Mouse (Mus musculus): ENCODE measurements around the gene Cdca4. TPM values are rescaled to one million over a fixed set of nuclear protein-coding genes. Genes with fewer than 3 reads are reported as not detected.

Cdca4 gene
- polyA plus RNA-seq, 1 experiment from 2014 or later: 46.9 TPM

DNA sequence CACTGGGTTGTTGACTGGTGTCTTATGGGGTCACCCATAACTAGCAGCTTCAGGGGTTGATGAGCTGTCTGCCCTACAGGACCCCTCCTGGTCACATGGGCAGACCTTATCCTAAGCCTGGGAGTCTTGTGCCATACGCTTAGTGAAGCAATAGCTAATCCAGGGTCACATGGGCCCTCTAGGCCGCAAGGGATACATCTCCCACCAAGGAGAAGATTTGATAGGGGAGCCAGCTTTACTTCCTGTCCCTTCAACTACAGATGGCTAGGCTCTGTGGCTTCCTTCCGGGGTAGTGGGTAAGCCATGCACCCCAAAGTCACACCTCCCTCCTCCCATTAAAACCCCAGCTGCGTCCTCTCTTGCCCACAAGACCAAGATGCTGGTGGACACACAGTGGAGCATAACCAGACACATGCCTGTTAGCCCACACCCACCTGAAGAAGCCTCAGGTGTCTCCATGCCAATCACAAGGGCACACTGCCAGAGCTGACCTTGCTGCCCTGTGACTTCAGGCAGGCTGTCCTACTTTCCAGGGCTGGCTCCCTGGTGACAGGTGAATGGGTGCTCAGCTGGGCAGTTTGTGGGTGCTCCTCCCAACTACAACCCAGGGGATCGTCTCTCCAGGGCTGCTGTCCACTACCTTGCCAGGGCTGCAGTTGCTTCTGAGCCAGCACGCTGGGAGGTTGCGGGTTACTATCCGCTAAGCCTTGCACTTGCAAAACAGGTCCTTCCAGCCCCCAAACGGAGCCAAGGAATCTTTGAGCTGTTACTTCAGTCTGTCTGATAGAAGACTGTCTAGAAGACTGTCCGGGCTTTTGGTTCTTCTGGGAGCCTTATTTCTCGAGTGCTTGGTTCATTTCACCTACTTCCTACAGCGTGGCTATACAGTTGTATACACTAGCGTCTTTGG is 39.2 kb upstream of the Cdca4 start, which contains the start of gene Gpr132:
Gene Gpr132 (minus strand): TSS at position 51 of the 910 bp plus-strand sequence.
- 69% methylated on average over 13 of the region's 13 CpGs for WGBS
- Histone ChIP-seq H3K9ac (no peak within 1 kb of the TSS), H3K36me3 (no peaks in the 10 kb centered on the region), H3K27me3 (peaks cover 18% of the 10 kb centered on the region), H3K9me3 (no peaks in the 10 kb centered on the region), H3K4me2 (no peak within 1 kb of the TSS), H3K27ac (replicated peaks) (no peak within 1 kb of the TSS), H3K4me1 (replicated peaks) (peaks cover 6% of the 10 kb centered on the region), H3K4me3 (no peak within 1 kb of the TSS)
- no peak for ATAC-seq (ENCODE audit: low read depth)

DNA sequence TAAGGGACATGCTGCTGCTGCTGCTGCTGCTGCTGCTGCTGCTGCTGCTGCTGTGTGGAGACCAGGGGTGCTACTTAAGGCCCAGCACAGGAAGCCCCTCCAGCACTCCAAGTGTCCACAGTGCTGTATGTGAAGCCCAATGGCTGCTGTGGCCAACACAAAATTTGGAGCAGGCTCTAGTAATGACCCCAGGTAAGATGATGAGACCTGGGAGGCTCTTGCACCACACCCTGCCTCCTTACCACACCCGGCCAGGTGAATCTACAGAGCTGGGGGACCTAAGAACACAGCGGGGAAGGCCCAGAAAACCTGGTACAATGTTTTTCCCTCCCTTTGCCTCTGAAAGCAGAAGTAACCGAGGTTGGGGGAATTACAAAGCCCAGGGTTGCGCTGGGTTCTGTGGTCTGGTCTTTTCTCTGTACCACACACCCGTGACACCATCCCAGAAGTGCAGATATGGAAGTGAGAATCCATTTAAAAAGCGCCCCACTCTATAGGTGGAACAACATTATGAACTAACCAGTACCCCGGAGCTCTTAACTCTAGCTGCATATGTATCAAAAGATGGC is 38.0 kb upstream of the Cdca4 start:
- Histone ChIP-seq H3K9ac (no peak overlapping the region), H3K4me1 (replicated peaks) (peaks cover 6% of the 10 kb centered on the region), H3K36me3 (no peaks in the 10 kb centered on the region), H3K27me3 (peaks cover 8% of the 10 kb centered on the region), H3K4me3 (no peak overlapping the region), H3K27ac (replicated peaks) (no peak overlapping the region), H3K4me2 (no peak overlapping the region), H3K9me3 (no peaks in the 10 kb centered on the region)
- no peak for ATAC-seq (ENCODE audit: low read depth)
- 83% methylated on average over 7 of the region's 7 CpGs for WGBS

DNA sequence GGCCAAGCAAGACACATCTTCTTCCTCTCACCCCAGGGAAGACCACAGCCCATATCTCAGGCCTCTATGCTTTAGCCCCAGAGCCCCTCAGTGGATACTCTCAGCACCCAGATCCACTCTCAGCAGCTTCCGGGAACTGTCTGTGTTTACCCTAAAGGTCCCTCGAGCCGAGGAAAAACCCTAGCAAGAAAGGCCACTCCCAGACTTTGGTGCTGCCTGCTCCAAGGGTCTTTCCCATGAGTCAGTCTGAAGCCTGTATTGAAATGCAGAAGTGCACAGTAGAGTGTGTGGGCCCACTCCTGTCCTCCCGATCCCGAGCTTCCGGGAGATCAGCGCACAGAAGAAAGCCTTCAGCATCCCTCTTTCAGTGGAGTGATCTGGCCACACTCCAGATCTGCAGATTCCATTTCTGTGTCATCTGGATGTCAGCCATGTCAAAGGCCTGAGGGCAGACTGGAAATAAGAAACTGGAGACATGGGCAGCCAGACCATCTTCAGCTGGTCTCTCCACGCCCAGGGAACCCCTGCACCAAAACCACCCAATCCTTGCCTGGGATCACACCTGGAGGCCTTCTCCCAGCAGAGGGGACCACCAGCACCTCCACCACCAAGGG is 37.4 kb upstream of the Cdca4 start:
- no peaks in the 10 kb centered on the region for H3K9me3 ChIP-seq
- peaks cover 6% of the 10 kb centered on the region for H3K4me1 ChIP-seq (replicated peaks)
- 80% methylated on average over 8 of the region's 8 CpGs for WGBS
- no peak overlapping the region for H3K4me3 ChIP-seq
- H3K4me2 ChIP-seq: no peak overlapping the region
- H3K27ac ChIP-seq (replicated peaks): no peak overlapping the region
- peaks cover 3% of the 10 kb centered on the region; the same call in 1 of the 2 replicates for H3K27me3 ChIP-seq
- no peak overlapping the region for H3K9ac ChIP-seq
- no peaks in the 10 kb centered on the region for H3K36me3 ChIP-seq
- no peak for ATAC-seq (ENCODE audit: low read depth)

DNA sequence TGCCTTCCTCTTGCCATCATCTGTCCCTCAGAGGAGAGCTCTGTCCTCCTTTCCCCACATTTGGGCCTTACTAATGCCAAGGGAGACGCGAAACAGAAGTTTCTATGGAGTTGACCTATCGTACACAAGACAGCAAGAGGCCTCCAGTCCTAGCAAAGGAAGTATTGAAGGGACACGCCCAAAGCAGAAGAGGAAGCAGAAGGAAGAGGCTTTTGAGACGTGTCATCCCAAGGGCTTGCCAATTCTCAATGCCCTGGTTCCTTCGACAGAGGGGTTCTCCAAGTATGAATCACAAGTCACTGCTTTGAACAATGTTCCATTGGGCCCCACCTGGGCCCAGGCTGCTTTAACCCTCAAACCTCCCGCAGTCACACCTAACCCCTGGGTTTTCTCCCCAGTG is 35.6 kb upstream of the Cdca4 start:
- Histone ChIP-seq H3K4me1 (replicated peaks) (peaks cover 4% of the 10 kb centered on the region), H3K27ac (replicated peaks) (no peak overlapping the region), H3K27me3 (no peaks in the 10 kb centered on the region; the same call in 1 of the 2 replicates), H3K4me3 (no peak overlapping the region), H3K4me2 (no peak overlapping the region), H3K9ac (no peak overlapping the region), H3K9me3 (no peaks in the 10 kb centered on the region), H3K36me3 (no peaks in the 10 kb centered on the region)
- no peak for ATAC-seq (ENCODE audit: low read depth)
- WGBS: 80% methylated on average over 7 of the region's 7 CpGs

DNA sequence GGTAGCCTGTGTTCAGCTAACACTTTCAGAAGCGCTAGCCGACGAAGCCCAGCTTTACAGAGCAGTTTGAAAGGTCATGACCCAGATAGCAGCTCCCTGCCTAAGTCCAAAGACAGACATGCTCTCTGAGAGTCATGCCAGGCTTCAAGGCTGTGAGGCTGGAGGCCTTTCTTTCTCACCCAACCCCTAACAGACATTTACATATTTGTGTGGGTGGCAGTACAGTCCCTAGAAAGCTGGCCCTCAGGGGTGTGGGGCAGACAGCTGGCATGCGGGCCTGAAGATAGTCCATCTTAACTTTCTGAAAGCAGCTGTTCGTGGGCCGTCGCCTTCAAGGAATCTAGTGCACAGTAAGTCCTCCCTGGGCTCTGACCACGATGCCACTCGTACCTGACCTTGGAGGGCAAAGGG is 32.7 kb upstream of the Cdca4 start:
- Histone ChIP-seq H3K9ac (no peak overlapping the region), H3K4me3 (no peak overlapping the region), H3K36me3 (no peaks in the 10 kb centered on the region), H3K27me3 (no peaks in the 10 kb centered on the region), H3K4me1 (replicated peaks) (no peaks in the 10 kb centered on the region), H3K27ac (replicated peaks) (no peak overlapping the region), H3K4me2 (no peak overlapping the region), H3K9me3 (no peaks in the 10 kb centered on the region)
- ATAC-seq (ENCODE audit: low read depth): no peak
- WGBS: 67% methylated on average over 9 of the region's 9 CpGs

DNA sequence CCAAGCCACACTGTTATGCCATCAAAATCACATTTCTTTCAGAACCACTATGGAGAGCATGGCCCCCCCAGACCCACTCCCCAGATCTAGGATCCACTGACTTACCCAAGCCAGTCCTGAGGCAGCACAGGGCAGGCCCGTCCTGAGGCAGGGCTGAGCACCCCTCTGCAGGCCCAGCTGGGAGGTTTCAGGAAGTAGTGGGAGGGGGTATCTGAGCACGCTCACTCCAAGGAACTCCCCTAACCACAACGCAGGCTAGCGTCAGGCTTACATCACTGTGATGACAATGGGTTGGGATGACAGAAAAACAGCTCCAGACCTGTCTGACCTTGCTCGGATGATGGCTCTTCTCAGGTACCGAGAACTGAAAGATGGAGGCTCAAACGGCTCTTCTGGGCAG is 31.5 kb upstream of the Cdca4 start:
- H3K4me1 ChIP-seq (replicated peaks): no peaks in the 10 kb centered on the region
- no peaks in the 10 kb centered on the region for H3K9me3 ChIP-seq
- no peak overlapping the region for H3K4me2 ChIP-seq
- H3K4me3 ChIP-seq: no peak overlapping the region
- ATAC-seq (ENCODE audit: low read depth): no peak
- H3K9ac ChIP-seq: no peak overlapping the region
- WGBS: 74% methylated on average over 7 of the region's 7 CpGs
- no peak overlapping the region for H3K27ac ChIP-seq (replicated peaks)
- no peaks in the 10 kb centered on the region for H3K36me3 ChIP-seq
- no peaks in the 10 kb centered on the region for H3K27me3 ChIP-seq

DNA sequence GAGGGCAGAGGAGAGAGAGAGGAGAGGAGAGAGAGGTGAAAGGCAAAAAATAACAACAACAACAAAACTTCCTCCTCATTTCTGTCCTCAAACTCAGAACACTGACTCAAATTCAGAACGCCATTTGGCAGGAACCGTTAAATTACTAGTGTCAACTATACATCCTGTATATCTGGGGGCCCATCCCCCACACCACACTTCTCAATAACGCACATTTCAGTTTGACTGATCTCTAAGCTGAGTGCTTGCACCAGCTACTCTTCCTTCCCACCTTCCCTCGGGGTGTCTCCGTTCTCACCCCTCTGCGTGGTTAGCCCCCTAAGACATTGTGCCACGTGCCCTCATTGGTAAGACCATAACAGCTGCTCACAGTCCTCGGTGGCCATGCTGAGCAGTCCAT is 30.7 kb upstream of the Cdca4 start:
- no peak overlapping the region for H3K4me2 ChIP-seq
- no peaks in the 10 kb centered on the region for H3K9me3 ChIP-seq
- no peaks in the 10 kb centered on the region for H3K27me3 ChIP-seq
- no peak for ATAC-seq (ENCODE audit: low read depth)
- WGBS: 80% methylated on average over 8 of the region's 8 CpGs
- no peak overlapping the region for H3K9ac ChIP-seq
- H3K4me1 ChIP-seq (replicated peaks): no peaks in the 10 kb centered on the region
- no peak overlapping the region for H3K4me3 ChIP-seq
- no peak overlapping the region for H3K27ac ChIP-seq (replicated peaks)
- no peaks in the 10 kb centered on the region for H3K36me3 ChIP-seq

DNA sequence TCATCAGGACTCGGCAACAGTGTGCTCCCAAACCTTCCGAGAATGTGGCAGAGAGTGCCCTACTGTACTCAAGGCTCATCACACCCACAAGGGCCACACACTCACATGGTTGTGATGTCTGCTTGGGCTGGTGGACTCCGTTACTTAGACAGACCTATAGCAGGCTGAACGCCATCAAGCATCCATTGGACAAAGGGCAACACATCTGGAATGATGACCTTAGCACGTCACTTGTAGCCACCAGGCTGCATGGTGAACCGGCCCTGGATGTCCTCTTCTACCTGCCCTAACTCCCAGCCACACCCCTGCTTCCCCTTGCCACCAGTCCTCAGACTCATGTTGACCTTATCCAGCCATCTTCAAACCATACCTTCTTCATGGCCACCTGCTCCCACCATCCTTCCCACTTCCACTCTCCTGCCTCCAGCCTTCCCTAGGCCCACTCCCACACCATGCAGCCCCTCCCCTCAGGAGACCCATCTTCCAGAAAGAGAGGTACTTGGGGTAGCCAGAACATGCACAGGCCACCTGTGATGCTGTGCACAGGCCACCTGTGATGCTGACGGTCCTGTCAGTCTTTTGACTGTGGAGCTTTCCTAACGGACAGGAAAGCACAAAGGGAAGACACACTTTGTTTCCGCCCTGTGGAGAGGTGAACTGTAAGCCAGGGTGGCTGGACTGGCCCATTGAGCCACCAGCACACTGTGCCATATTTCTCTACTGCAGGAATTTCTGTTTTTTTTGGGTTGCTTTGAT is 29.5 kb upstream of the Cdca4 start:
- 90% methylated on average over 9 of the region's 9 CpGs for WGBS
- H3K27me3 ChIP-seq: no peaks in the 10 kb centered on the region
- H3K4me1 ChIP-seq (replicated peaks): no peaks in the 10 kb centered on the region
- no peak overlapping the region for H3K27ac ChIP-seq (replicated peaks)
- no peak overlapping the region for H3K9ac ChIP-seq
- H3K36me3 ChIP-seq: no peaks in the 10 kb centered on the region
- H3K4me2 ChIP-seq: no peak overlapping the region
- no peaks in the 10 kb centered on the region for H3K9me3 ChIP-seq
- no peak overlapping the region for H3K4me3 ChIP-seq
- ATAC-seq (ENCODE audit: low read depth): no peak

DNA sequence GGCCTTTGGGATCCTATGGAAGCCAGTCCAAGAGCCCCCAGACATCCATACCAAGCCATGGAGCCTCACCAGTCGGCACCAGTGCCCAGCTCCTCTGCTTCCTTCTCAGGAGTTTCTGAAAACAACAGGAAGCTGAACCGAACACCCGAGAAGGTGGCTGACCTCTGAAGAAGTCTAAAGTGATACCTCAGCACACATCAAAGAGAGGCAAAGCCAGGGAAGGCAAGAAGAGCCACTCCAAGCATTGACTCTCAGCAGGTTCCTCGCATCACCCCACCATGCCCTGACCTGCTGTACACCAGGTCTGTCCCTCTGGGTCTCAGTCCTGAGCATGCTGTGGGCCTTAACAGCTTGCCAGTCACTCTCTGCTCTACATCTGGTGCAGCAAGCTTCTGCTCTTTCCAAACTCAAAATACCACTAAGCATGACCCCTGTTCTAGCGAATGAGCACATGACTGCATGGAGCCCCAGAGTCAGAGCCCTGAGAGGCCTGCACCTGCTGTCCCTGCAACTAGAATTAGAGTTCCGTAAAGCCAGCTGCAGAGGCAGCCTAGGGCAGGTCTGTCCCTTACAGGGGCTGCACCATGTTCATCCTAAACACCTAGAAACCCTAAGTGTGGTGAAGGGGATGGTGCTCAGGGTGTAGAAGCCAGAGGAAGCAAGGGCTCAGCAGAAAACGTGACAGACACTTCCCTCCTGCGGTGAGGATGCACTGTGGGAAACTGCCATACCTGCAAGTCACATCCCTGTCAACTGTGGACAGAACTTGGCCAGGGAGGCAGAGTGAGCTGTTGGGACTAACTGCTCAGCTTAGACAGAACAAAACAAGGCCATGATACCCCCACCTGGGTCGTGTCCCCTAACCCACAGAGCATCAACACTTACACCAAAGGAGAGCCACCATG is 28.1 kb upstream of the Cdca4 start:
- WGBS: 65% methylated on average over 9 of the region's 9 CpGs
- no peak overlapping the region for H3K9ac ChIP-seq
- ATAC-seq (ENCODE audit: low read depth): no peak
- no peaks in the 10 kb centered on the region for H3K36me3 ChIP-seq
- H3K9me3 ChIP-seq: no peaks in the 10 kb centered on the region
- H3K27me3 ChIP-seq: no peaks in the 10 kb centered on the region
- no peak overlapping the region for H3K4me2 ChIP-seq
- no peaks in the 10 kb centered on the region for H3K4me1 ChIP-seq (replicated peaks)
- H3K4me3 ChIP-seq: no peak overlapping the region
- no peak overlapping the region for H3K27ac ChIP-seq (replicated peaks)

DNA sequence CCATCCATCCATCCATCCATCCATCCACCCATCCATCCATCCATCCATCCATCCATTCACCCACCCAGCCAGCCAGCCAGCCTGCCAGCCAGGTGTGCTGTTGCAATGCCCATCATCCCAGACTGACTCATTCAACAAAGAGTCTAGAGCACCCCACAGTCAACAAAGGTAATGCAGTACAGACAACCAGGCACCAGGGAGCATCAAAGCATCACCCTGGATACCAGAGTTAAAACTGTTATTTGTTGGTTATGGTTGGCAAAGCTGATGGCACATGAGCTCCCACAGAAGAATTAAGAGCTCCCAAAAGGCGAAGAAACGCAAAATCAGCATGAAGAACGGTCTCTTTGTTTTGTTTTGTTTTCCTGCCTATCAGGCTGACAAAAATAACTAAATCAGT is 27.1 kb upstream of the Cdca4 start:
- no peak overlapping the region for H3K4me3 ChIP-seq
- ATAC-seq (ENCODE audit: low read depth): no peak
- no peaks in the 10 kb centered on the region for H3K9me3 ChIP-seq
- H3K9ac ChIP-seq: no peak overlapping the region
- 81% methylated on average over 3 of the region's 3 CpGs for WGBS
- H3K4me1 ChIP-seq (replicated peaks): no peaks in the 10 kb centered on the region
- H3K27me3 ChIP-seq: no peaks in the 10 kb centered on the region
- no peak overlapping the region for H3K27ac ChIP-seq (replicated peaks)
- H3K36me3 ChIP-seq: no peaks in the 10 kb centered on the region
- H3K4me2 ChIP-seq: no peak overlapping the region

DNA sequence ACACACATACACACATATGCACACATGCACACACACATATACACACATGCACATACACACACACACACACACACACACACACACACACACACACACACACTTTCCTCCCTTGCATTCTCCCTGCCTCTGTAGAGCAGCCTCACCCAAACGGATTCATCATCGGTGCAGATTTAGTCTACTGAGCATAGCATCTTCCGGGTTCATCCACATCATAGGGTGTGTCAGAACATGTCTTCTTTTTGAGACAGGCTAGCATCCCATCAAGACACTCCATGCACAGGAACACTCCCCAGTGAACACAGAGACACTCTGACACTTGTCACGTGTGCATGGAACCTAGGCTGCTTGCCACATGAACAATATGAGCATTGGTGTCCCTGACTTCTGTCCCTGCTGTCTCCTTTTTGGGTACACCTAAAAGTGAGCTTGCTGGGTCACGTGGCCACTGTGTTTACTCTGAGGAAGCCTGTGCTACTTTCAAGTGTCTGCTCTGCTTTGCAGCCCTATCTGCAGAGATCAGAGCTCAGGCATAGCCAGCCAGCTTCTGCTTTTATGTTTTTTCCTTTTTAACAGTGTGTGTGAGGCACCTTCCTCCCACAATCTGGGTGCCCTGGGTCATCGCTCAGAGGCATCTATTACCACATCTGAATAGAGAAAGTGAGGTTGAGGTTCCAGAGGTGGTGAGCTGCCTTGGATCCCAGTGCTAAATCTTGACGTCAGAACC is 25.5 kb upstream of the Cdca4 start:
- WGBS: 80% methylated on average over 7 of the region's 7 CpGs
- H3K4me3 ChIP-seq: no peak overlapping the region
- H3K27me3 ChIP-seq: no peaks in the 10 kb centered on the region
- ATAC-seq (ENCODE audit: low read depth): no peak
- H3K9me3 ChIP-seq: no peaks in the 10 kb centered on the region
- no peak overlapping the region for H3K4me2 ChIP-seq
- H3K36me3 ChIP-seq: no peaks in the 10 kb centered on the region
- H3K27ac ChIP-seq (replicated peaks): no peak overlapping the region
- no peak overlapping the region for H3K9ac ChIP-seq
- H3K4me1 ChIP-seq (replicated peaks): no peaks in the 10 kb centered on the region
